Mouse (Mus musculus) olfactory bulb, adult 2 months (tissue): Measurements from ENCODE around the gene Cpne2.

ENCODE experiments used
- CTCF ChIP-seq: fragments of 200-500 bp; IDR thresholded peaks from 2 replicates; pipeline ENCODE4 v1.5.1; 2012; ENCODE audit warnings: low read depth, mild to moderate bottlenecking, low read length, moderate library complexity; ENCODE audit not compliant: insufficient read depth
- POLR2A ChIP-seq: fragments of 200-500 bp; IDR thresholded peaks from 2 replicates; pipeline ENCODE4 v1.6.1; 2012; ENCODE audit warnings: mild to moderate bottlenecking, low read depth, low read length, moderate library complexity; ENCODE audit not compliant: insufficient read depth

GRCm38 (mm10) chr8:94519021-94519420 lies 13.8 kb upstream of the Cpne2 start:
- TF ChIP-seq CTCF = no peak
- no peak for TF ChIP-seq POLR2A
